Mouse (Mus musculus) intestine, embryonic 14.5 days (tissue): ENCODE data around the gene Pou2af1. TPM values are rescaled to one million over a fixed set of nuclear protein-coding genes. Genes with fewer than 3 reads are reported as not detected.

Source experiments
- ATAC-seq: fragments of 200-750 bp; cut with Nextera tagmentation; replicated peaks from 2 replicates; pipeline ENCODE4 v1.8.0; 2017; ENCODE audit warnings: low read depth, moderate number of reproducible peaks, moderate TSS enrichment, moderate library complexity; ENCODE audit not compliant: low FRiP score, low TSS enrichment
- DNase-seq: peaks from one replicate; pipeline ENCODE4 v3.0.0-alpha.2; 2018; ENCODE audit warnings: low spot score
- H3K27ac ChIP-seq: fragments of 300-500 bp; sonication (generic); 2 replicates; pipeline ENCODE4 v1.5.1; 2014; ENCODE audit warnings: low read depth, mild to moderate bottlenecking, control low read depth
- H3K27me3 ChIP-seq: fragments of 300-500 bp; sonication (generic); replicated peaks from 2 replicates; pipeline ENCODE4 v1.6.1; 2014; ENCODE audit warnings: low read length, control low read depth; ENCODE audit not compliant: control insufficient read depth, insufficient read depth
- H3K36me3 ChIP-seq: fragments of 300-500 bp; sonication (generic); 2 replicates; pipeline ENCODE4 v1.6.1; 2014; ENCODE audit warnings: low read length, control low read depth; ENCODE audit not compliant: control insufficient read depth, insufficient read depth
- H3K4me1 ChIP-seq: fragments of 300-500 bp; sonication (generic); replicated peaks from 2 replicates; pipeline ENCODE4 v1.6.1; 2014; ENCODE audit warnings: low read length, control low read depth, mixed read lengths; ENCODE audit not compliant: control insufficient read depth, insufficient read depth
- H3K4me2 ChIP-seq: fragments of 300-500 bp; sonication (generic); 2 replicates; pipeline ENCODE4 v1.6.1; 2014; ENCODE audit warnings: low read length
- H3K4me3 ChIP-seq: fragments of 300-500 bp; sonication (generic); 2 replicates; pipeline ENCODE4 v1.5.1; 2014; ENCODE audit warnings: low read depth, low read length, control low read depth, mixed read lengths
- H3K9ac ChIP-seq: fragments of 300-500 bp; sonication (generic); 2 replicates; pipeline ENCODE4 v1.6.1; 2014; ENCODE audit warnings: mild to moderate bottlenecking, low read length
- H3K9me3 ChIP-seq: fragments of 300-500 bp; sonication (generic); 2 replicates; pipeline ENCODE4 v1.6.1; 2016; ENCODE audit warnings: low read length, control low read depth; ENCODE audit not compliant: control insufficient read depth
- WGBS: fragments of 180-500 bp; shearing (Covaris S2); extraction: QIAGEN DNeasy Blood & Tissue Kit; methylation state at CpG from one replicate; pipeline ENCODE4 v1.1.7; 2014; 5-methylcytosine and 5-hydroxymethylcytosine counted together
- polyA plus RNA-seq: library from polyadenylated mRNA; unstranded; fragments of >200 nt; fragmentation: Nextera tagmentation; extraction: Ambion mirVana; gene quantifications from 2 replicates; pipeline ENCODE4 v1.2.1, GENCODE M21; 2014

Pou2af1 gene
- polyA plus RNA-seq: 0.07 and 0.16 TPM in 2 replicates

GRCm38 (mm10) chr9:51213023-51213728 lies at the start of gene Pou2af1:
TSS of gene Pou2af1 (plus strand) at chr9:51213708.
- Histone ChIP-seq H3K27ac (no peak within 1 kb of the TSS), H3K36me3 (no peaks in the 10 kb centered on the region), H3K9me3 (no peaks in the 10 kb centered on the region), H3K4me1 (no peaks in the 10 kb centered on the region), H3K27me3 (no peaks in the 10 kb centered on the region), H3K4me2 (no peak within 1 kb of the TSS), H3K9ac (no peak within 1 kb of the TSS), H3K4me3 (no peak within 1 kb of the TSS)
- DNase-seq (no peak), ATAC-seq (no peak)
- WGBS: 79% methylated on average over 20 of the region's 20 CpGs

- no peak for DNase-seq
- Histone ChIP-seq H3K4me1 (no peaks in the 10 kb centered on the region), H3K9ac (no peak overlapping the region), H3K4me3 (no peak overlapping the region), H3K27ac (no peak overlapping the region), H3K36me3 (no peaks in the 10 kb centered on the region), H3K9me3 (no peaks in the 10 kb centered on the region), H3K27me3 (peaks cover 13% of the 10 kb centered on the region), H3K4me2 (no peak overlapping the region)
- 87% methylated on average over 5 of the region's 5 CpGs for WGBS
- no peak for ATAC-seq
These were observed 49.5 kb upstream of the Pou2af1 start for GRCm38 (mm10) chr9:51163989-51164388.

- ATAC-seq (no peak), DNase-seq (no peak)
- peaks cover 7% of the 10 kb centered on the region for H3K27me3 ChIP-seq
- H3K4me1 ChIP-seq: no peaks in the 10 kb centered on the region
- 47% methylated on average over 6 of the region's 6 CpGs for WGBS
- no peaks in the 10 kb centered on the region for H3K9me3 ChIP-seq
- H3K4me3 ChIP-seq: no peak within 1 kb of the TSS
- H3K4me2 ChIP-seq: no peak within 1 kb of the TSS
- no peaks in the 10 kb centered on the region for H3K36me3 ChIP-seq
- H3K27ac ChIP-seq: no peak within 1 kb of the TSS
- H3K9ac ChIP-seq: no peak within 1 kb of the TSS
These were observed 48.0 kb upstream of the Pou2af1 start, which contains the start of gene Gm32742 for GRCm38 (mm10) chr9:51165312-51166180. TSS of gene Gm32742 (minus strand) at chr9:51165517.

GRCm38 (mm10) chr9:51167954-51168353 lies 45.6 kb upstream of the Pou2af1 start:
- H3K27ac ChIP-seq: no peak overlapping the region
- H3K4me1 ChIP-seq: no peaks in the 10 kb centered on the region
- H3K36me3 ChIP-seq: no peaks in the 10 kb centered on the region
- DNase-seq (no peak), ATAC-seq (no peak)
- H3K4me3 ChIP-seq: no peak overlapping the region
- 57% methylated on average over 11 of the region's 11 CpGs for WGBS
- H3K9me3 ChIP-seq: no peaks in the 10 kb centered on the region
- no peak overlapping the region for H3K9ac ChIP-seq
- H3K4me2 ChIP-seq: no peak overlapping the region
- H3K27me3 ChIP-seq: no peaks in the 10 kb centered on the region

- no peaks in the 10 kb centered on the region for H3K4me1 ChIP-seq
- no peaks in the 10 kb centered on the region for H3K27me3 ChIP-seq
- no peak overlapping the region for H3K4me2 ChIP-seq
- no peak overlapping the region for H3K27ac ChIP-seq
- no peak overlapping the region for H3K4me3 ChIP-seq
- 57% methylated on average over 5 of the region's 5 CpGs for WGBS
- DNase-seq (no peak), ATAC-seq (no peak)
- H3K36me3 ChIP-seq: no peaks in the 10 kb centered on the region
- no peak overlapping the region for H3K9ac ChIP-seq
- H3K9me3 ChIP-seq: no peaks in the 10 kb centered on the region
These were observed 44.8 kb upstream of the Pou2af1 start for GRCm38 (mm10) chr9:51168698-51169097.

- 86% methylated on average over 7 of the region's 7 CpGs for WGBS
- no peak for DNase-seq
These were observed 44.4 kb upstream of the Pou2af1 start for GRCm38 (mm10) chr9:51169133-51169532.

GRCm38 (mm10) chr9:51170298-51170697 lies 43.2 kb upstream of the Pou2af1 start:
- H3K27me3 ChIP-seq: no peaks in the 10 kb centered on the region
- H3K9me3 ChIP-seq: no peaks in the 10 kb centered on the region
- ATAC-seq (no peak), DNase-seq (no peak)
- no peak overlapping the region for H3K4me2 ChIP-seq
- no peak overlapping the region for H3K4me3 ChIP-seq
- no peak overlapping the region for H3K9ac ChIP-seq
- no peaks in the 10 kb centered on the region for H3K36me3 ChIP-seq
- 54% methylated on average over 6 of the region's 6 CpGs for WGBS
- no peak overlapping the region for H3K27ac ChIP-seq
- no peaks in the 10 kb centered on the region for H3K4me1 ChIP-seq

More at GRCm38 (mm10) chr9:51169133-51169532, 44.4 kb upstream of the Pou2af1 start:
- Histone ChIP-seq H3K4me2 (no peak overlapping the region), H3K27ac (no peak overlapping the region), H3K4me1 (no peaks in the 10 kb centered on the region), H3K27me3 (no peaks in the 10 kb centered on the region), H3K9me3 (no peaks in the 10 kb centered on the region), H3K36me3 (no peaks in the 10 kb centered on the region), H3K4me3 (no peak overlapping the region), H3K9ac (no peak overlapping the region)
- ATAC-seq: no peak

- DNase-seq: no peak
- 45% methylated on average over 8 of the region's 8 CpGs for WGBS
- H3K4me3 ChIP-seq: no peak overlapping the region
These were observed 38.5 kb upstream of the Pou2af1 start for GRCm38 (mm10) chr9:51174890-51175464.

More at GRCm38 (mm10) chr9:51174890-51175464, 38.5 kb upstream of the Pou2af1 start:
- Histone ChIP-seq H3K27me3 (no peaks in the 10 kb centered on the region), H3K4me2 (no peak overlapping the region), H3K4me1 (no peaks in the 10 kb centered on the region), H3K27ac (no peak overlapping the region), H3K36me3 (no peaks in the 10 kb centered on the region), H3K9ac (no peak overlapping the region), H3K9me3 (no peaks in the 10 kb centered on the region)
- ATAC-seq: no peak
